In the genomic region with DNA sequence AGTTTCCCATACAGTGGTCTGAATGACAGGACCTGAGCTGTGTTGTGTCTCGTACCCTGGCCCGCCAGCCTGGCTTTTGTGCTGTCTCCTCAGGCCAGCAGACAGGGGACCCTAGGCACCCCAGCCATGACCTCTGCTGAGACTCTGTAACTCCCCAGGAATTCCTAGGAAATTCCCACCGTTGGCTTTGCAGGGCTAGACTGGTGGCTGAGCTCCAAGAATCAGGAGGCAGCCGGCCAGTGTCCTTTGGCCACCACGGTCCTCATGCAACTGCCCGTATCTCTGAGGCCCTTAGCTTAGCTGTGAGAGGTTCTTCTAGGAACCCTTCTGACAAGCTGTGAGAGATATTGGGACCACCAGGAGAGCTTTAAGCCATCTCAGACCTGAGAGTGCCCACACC, we compare ENCODE assay signal across 13 mouse cellular contexts. TPM values are rescaled to one million over a fixed set of nuclear protein-coding genes. Genes with fewer than 3 reads are reported as not detected.
DNase-seq lines count a peak whose midpoint lies in the region; ATAC-seq lines count a peak whose summit lies in the region.
"Had no signal": no experiment of that assay in that cellular context is flagged by ENCODE, and none has a peak within 500 bp of the region (broad histone marks: within the 10 kb centered on the region; RNA-seq: fewer than 3 reads in every experiment).

No protein-coding gene starts in this region.

- DNase-seq in cerebellum, postnatal 10 days: peak; percentile 74 to 78
- no peak for DNase-seq in cerebellum, adult 9-10 months
- peak; percentile 69 to 75 for DNase-seq in heart, adult 18-20 months
- no peak for DNase-seq in heart, postnatal 25 days (ENCODE audit: low spot score)
- DNase-seq in lung, postnatal 14 days: peak; percentile 35
- no peak for DNase-seq in lung, postnatal 4 days
- DNase-seq in layer of hippocampus, adult 9-11 months: no peak
- DNase-seq: layer of hippocampus, postnatal 36 days; right cerebral cortex, postnatal 25 days; thymus, postnatal 25 days had no signal

- intact Hi-C loops in heart, postnatal 25 days (cut with DNase I): no loop called here

- no peak for ATAC-seq in frontal cortex, adult (ENCODE audit: low TSS enrichment)
- ATAC-seq: activated CD4-positive, CD25-positive, alpha-beta regulatory T cell, adult 4 months; lung, postnatal 0 days had no signal

RNA-seq across cellular contexts. Expression of gene Megf6, which starts 52.2 kb away (rescaled TPM):
- 1 to 10 TPM; 3.7 to 4.6 TPM for total RNA-seq in heart, adult 18-20 months (2021)
- 1 to 10 TPM; 7.4 to 8.9 TPM for total RNA-seq in heart, postnatal 25 days (2021)

Comparison
In these comparisons a context has a peak if more than half of its experiments do, and no peak if none do; other contexts are left out.
1. DNase-seq: peak in cerebellum, postnatal 10 days (2 of 2), heart, adult 18-20 months (2 of 2) and lung, postnatal 14 days (single experiment); none in cerebellum, adult 9-10 months (single experiment), heart, postnatal 25 days (single experiment), lung, postnatal 4 days (0 of 2) and layer of hippocampus, adult 9-11 months (single experiment).